Mouse (Mus musculus) right cerebral cortex, postnatal 25 days (tissue): ENCODE data around the gene Vrtn.

Experiments used
- DNase-seq: peaks from one replicate; pipeline ENCODE4 v3.0.0; 2022

The Vrtn gene

GRCm38 (mm10) chr12:84689051-84689450, 48.2 kb downstream of the Vrtn start:
- DNase-seq = no peak

- no peak for DNase-seq
Measured at GRCm38 (mm10) chr12:84691347-84691746, 50.5 kb downstream of the Vrtn start.

- no peak for DNase-seq
Measured at GRCm38 (mm10) chr12:84692141-84692540, 51.3 kb downstream of the Vrtn start.

- peak; percentile 46 for DNase-seq
Measured at GRCm38 (mm10) chr12:84698319-84699081, 57.7 kb downstream of the Vrtn start, which contains the start of gene Syndig1l. Syndig1l (minus strand) TSS chr12:84698831.
